Mouse (Mus musculus) frontal cortex, postnatal 25 days (tissue): ENCODE measurements around the gene Setd6.
A peak's percentile ranks its signal among the peaks of the same experiment; 100 is the strongest.

ENCODE experiments used
- DNase-seq, 2 experiments: peaks; one replicate each; pipeline ENCODE4 v3.0.0; 2022; ENCODE audit warnings: low spot score in 2 of 2

The Setd6 gene

DNA sequence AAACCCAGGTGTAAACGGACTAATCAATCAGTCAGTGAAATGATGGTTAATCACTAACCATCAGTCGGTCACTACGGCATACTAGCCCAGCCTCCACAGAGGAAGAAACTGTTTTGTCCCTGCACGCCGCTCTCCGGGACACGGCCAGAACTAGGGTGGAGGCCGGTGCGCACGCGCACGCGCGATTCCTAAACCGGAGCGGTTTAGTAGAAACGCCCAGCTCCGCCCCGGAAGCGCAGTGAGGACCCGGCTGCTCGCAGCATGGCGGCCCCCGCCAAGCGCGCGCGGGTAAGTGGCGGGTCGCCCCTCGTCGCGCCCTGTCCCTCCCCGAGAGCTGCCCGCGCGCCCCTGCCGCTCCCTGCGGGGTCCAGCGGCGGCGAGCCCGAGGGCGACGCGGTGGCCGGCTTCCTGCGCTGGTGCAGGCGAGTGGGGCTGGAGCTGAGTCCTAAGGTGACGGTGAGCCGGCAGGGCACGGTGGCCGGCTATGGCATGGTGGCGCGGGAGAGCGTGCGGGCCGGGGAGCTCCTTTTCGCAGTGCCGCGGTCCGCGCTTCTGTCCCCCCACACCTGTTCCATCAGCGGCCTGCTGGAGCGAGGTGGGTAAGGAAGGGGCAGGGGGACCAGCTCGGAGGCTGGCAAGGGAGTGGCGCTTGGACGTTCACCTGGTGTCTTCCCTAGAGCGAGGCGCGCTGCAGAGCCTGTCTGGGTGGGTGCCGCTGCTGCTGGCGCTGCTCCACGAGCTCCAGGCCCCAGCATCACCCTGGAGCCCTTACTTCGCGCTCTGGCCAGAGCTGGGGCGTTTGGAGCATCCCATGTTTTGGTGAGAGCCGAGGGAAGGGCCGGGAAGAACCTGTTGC, at the start of gene Setd6:
TSS of gene Setd6 (plus strand) at position 206 of the 856 bp plus-strand sequence.
- peak; percentile 66 to 74 for DNase-seq

- no peak for DNase-seq
Observed at GRCm38 (mm10) chr8:95668163-95668958, 47.3 kb upstream of the Setd6 start.

DNA sequence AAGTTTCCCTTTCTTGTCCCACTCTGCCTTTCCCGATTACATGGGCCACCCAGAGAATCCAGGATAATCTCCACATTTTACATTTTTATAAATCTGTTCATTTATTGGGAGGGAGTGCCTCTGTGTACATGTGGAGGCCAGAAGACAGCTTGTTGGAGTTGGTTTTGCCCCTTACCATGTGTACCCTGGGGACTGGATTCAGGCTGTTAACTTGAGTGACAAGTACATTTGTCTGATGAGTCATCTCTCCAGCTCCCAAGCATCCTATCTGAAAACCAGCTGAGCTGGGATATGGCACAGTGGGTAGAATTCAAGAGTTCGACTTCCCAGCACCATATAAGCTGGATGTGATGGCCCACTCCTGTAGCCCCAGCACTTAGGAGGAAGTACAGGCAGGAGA, 45.7 kb upstream of the Setd6 start:
- no peak for DNase-seq

DNA sequence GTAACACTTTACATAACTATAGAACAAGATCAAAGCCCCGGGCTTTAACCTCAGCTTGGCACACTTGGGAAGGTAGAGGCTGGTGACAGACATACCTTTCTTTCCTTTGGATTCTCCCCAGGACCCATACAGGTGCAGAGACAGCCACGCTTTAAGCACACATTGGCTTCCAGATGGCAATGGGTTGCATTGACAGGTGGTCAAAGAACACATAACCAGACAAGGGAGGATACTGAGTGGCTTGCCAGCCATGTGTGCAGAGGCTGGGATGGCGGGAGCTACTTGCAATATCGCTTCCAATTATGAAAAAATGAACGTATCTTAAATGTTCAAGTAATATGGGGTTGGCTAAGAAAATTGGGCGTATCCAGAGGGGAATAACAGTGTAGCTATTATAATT, 43.8 kb upstream of the Setd6 start:
- no peak for DNase-seq

DNA sequence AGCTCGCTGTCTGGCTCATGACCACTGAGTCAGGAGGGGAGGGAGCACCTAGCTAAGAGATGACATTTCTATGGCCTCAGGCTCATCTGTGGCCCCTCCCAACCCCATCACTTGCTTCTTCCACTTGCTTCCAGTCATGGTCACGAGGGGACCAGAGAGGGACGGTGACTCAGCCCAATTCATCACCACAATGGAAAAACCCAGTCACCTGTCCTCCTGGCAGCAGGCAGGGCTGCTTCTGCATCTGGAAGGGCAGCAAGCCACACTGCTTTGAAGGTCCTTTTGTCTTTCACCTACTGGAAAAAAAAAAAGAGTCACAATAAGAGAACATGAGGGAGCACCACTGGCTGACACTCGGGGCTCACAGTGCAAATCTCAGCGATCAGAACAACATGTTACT, 42.9 kb upstream of the Setd6 start:
- DNase-seq, result no peak

DNA sequence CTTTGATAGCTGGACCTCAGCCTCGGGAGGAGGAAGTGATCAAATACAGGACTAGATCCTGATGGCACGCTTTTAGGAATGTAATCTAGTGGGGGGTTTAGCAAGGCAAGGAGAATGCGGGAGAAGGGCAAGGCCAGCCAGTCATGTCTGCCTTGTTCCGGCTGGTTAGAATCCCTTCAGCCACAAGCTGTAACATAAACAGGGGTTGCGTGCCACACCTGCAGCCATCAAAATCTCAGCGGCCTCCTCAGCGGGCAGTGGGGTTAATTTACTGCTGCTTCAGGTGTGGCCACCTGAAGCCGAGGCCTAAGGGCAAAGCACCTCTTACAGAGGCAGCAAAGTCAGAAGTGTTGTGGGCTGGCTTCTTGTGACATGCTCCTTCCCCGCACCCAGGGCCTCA, 39.0 kb upstream of the Setd6 start, which contains the start of gene Ndrg4:
TSS of gene Ndrg4 (plus strand) at position 350 of the 400 bp plus-strand sequence.
- no peak for DNase-seq

- no peak for DNase-seq
Observed at GRCm38 (mm10) chr8:95677591-95678023, 38.1 kb upstream of the Setd6 start.

GRCm38 (mm10) chr8:95678024-95678611, 37.6 kb upstream of the Setd6 start:
- no peak for DNase-seq

DNA sequence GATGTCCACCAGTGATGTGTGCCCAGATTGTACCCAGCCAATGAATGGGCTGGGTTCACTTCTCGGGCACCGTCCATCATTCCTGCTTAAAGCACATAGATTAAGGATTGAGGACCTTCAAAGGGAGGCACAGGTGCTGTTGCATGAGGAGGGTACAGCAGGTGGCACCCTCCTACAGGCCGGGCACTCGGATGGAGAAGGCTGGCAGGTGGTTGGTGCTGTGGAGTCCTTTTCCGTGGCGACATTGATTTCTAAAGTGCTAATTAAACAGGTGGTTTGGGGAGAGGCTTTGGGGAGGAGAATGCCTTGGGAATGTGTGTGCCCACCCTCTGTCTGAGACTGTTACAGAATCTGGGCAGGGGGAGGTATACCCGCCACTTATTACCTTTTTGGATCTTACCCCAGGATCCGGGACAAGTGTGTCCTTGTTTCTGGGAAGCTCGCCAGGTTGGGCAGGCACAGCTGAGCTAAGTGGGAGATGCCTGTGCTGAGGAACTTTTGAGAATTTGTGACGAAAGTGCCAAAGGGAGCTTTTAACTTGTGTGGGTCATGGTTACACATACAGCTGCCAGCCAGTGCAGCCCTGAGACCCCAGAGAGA, 27.5 kb upstream of the Setd6 start:
- peak in 1 of 2 experiments; percentile 61 for DNase-seq

DNA sequence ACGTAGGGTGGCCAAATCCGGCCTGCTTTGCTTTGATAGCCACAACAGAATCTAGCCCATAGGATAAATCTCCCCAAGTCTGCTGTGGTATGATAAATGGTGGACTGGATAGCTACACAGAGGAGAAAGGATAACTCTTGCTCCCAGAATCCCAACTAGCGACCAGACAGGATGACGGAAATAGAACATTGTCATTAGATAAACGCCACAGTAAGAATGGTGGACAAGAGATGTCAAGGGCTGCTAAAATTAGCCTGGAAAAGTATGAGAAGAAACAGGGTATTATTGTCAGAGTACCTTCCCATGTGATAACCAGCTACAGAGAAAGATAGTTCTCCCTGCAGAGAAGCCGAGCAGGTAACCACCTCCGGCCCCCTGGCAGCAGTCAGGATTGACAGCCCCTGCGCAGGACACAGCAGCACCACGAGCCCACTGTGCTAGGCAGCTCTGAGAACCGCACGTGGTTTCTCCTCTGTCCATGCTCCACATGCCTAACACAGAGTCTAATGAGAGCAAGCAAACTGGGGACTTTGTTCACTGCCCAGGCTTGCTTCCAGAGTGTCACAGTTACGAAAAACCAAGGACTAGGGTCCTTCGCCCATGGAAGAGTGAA, 24.6 kb upstream of the Setd6 start:
- no peak for DNase-seq

DNA sequence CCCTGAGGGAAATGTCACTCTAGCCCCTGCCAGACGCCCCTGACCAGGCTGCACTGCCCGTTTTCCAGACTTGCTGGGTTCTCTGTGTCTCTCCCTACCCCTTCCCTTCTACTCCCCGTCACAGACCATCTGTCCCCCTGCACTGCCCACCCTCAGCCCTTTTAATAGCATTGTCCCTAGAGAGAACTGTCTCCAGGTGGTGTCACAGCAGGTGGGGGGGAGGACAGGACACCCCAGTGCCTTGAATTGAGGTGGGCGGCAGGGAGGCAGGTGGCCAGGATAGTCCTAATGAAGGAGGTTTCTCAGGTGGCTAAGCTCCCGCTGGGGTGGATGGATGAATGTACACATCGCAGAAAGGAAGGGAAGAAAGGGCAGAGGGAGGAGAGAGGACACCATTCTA, 21.1 kb upstream of the Setd6 start:
- DNase-seq, result no peak

DNA sequence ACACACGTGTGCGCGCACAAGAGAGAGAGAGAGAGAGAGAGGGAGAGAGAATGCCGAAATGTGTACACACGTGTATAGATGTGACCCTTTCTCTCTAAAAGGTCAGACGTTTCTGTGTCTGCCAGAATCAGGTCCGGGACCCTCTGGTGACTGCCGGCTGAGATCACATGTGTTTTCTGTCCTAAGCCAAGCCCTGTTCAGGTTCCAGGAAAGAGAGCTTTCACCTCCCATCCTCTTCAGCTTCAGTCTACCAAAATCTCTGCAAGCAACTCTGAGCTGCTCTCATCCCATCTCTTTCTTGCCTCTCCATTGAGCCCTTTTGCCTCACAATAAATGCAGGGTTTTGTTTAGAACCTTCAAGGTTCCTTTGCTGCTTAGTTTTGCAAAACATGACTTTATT, 19.0 kb upstream of the Setd6 start:
- no peak for DNase-seq

GRCm38 (mm10) chr8:95697128-95697527, 18.6 kb upstream of the Setd6 start:
- DNase-seq, result peak; percentile 83 to 91

DNA sequence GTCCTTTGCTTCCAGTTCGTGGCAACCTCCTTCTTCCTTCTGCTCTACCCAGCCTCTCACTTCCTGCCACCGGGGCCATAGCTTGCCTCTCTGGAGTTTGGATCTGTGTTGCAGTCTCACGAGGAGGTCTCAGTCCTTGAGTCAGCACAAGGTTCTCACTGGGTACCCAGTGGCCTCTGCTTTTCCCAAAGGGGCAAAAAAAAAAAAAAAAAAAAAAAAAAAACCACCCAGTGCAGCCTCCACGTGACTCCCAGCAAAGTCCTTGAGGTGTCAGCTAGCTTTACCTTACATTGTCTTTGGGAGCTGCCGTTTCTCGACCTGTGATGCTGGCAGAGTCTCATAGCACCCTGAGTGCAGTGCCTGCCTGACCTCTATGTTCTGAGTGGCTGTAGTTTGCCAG, 17.5 kb upstream of the Setd6 start:
- no peak for DNase-seq

- peak in 1 of 2 experiments; percentile 57 for DNase-seq
Observed at GRCm38 (mm10) chr8:95700282-95700681, 15.4 kb upstream of the Setd6 start.

DNA sequence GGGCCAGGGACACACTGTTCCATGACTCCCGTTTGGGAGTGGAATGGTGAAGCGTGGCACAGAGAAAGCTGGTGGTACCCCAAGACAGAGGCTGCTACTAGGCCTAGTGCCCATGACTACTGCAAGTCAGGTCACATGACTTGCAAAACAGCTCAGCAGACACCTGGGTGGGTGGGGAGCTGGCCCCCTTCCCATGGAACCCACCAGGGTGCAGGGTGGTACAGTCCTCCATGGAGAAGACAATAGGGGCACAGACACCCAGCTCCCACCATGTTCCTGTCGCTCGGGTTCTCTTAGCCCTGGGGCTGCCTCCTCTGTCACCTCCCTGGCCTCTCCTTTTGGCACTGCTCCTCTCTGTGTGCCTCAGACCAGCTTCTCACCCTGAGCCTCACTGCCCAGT, 13.9 kb upstream of the Setd6 start:
- DNase-seq, result no peak

GRCm38 (mm10) chr8:95702480-95703446, 12.9 kb upstream of the Setd6 start:
- DNase-seq, result peak; percentile 81 to 86

DNA sequence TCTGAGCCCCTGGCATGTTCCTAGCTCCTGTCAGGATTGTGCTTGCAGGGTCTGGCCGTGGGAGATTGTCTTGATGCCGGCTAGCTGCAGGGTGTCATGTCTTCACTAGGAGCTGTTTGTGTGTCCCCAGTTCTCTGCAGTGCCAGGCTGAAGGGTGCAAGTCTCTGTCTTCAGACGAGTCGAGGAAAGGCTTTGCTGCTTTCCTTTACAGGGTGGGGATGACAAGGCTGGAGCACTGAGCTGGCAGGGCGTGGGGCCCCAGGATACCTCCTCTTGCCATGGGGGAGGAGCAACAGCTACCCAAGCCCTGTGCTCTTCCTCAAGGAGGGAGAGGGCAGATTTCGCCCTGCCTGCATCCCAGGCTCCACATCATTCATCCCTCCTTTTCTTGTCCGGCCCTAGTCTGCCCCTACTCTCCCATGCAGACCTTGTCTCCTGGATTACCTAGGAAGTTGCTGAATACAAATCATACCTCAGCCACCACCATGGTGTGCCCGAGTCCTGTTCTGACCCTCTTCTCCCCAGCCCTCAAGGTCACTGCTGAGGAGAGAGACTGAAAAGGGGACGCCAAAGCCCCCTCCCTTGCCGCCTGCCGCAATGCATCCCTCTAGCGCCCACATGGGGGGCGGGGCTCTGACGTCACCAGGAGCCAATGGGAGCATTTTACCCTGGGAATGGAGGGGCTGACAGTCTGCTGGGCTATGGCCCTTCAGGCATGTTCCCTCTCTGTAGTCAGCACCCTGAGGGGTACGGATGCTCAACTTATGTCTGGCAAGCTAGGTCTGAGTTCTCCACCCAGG, 12.0 kb upstream of the Setd6 start:
- DNase-seq, result peak; percentile 71 to 77

- no peak for DNase-seq
Observed at GRCm38 (mm10) chr8:95704538-95704937, 11.1 kb upstream of the Setd6 start.
